Mouse (Mus musculus) stomach, postnatal 0 days (tissue): ENCODE measurements around the gene Lrrc61. TPM values are rescaled to one million over a fixed set of nuclear protein-coding genes. Genes with fewer than 3 reads are reported as not detected.
A peak's percentile ranks its signal among the peaks of the same experiment; 100 is the strongest.

Experiments used
- ATAC-seq: fragments of 200-750 bp; cut with Nextera tagmentation; 2 replicates; pipeline ENCODE4 v1.8.0; 2017; ENCODE audit not compliant: low FRiP score, low TSS enrichment
- DNase-seq: peaks from one replicate; pipeline ENCODE4 v3.0.0-alpha.2; 2016; ENCODE audit warnings: low spot score
- H3K27ac ChIP-seq: fragments of 300-500 bp; sonication (generic); replicated peaks from 2 replicates; pipeline ENCODE4 v1.5.1; 2014; ENCODE audit warnings: mild to moderate bottlenecking, control low read depth
- H3K27me3 ChIP-seq: fragments of 300-500 bp; sonication (generic); 2 replicates; pipeline ENCODE4 v1.6.1; 2014; ENCODE audit warnings: low read length; ENCODE audit not compliant: control insufficient read depth, insufficient read depth
- H3K36me3 ChIP-seq: fragments of 300-500 bp; sonication (generic); 2 replicates; pipeline ENCODE4 v1.6.1; 2014; ENCODE audit warnings: low read length, mixed read lengths; ENCODE audit not compliant: control insufficient read depth, insufficient read depth
- H3K4me1 ChIP-seq: fragments of 300-500 bp; sonication (generic); replicated peaks from 2 replicates; pipeline ENCODE4 v1.6.1; 2014; ENCODE audit warnings: antibody characterized with exemption; ENCODE audit not compliant: control insufficient read depth, insufficient read depth
- H3K4me2 ChIP-seq: fragments of 300-500 bp; sonication (generic); replicated peaks from 2 replicates; pipeline ENCODE4 v1.6.1; 2014; ENCODE audit warnings: low read depth, mild to moderate bottlenecking, control low read depth, moderate library complexity
- H3K4me3 ChIP-seq: fragments of 300-500 bp; sonication (generic); 2 replicates; pipeline ENCODE4 v1.5.1; 2014; ENCODE audit warnings: low read depth, low read length, control low read depth
- H3K9ac ChIP-seq: fragments of 300-500 bp; sonication (generic); 2 replicates; pipeline ENCODE4 v1.6.1; 2014; ENCODE audit warnings: mild to moderate bottlenecking, low read length, control low read depth, mixed read lengths
- H3K9me3 ChIP-seq: fragments of 300-500 bp; sonication (generic); 2 replicates; pipeline ENCODE4 v1.6.1; 2016; ENCODE audit warnings: low read length; ENCODE audit not compliant: control insufficient read depth
- CTCF ChIP-seq: IDR thresholded peaks from 2 replicates; pipeline ENCODE4 v1.5.1; 2016; ENCODE audit warnings: antibody characterized with exemption, low read depth, mild to moderate bottlenecking, moderate library complexity
- EP300 ChIP-seq: optimal IDR thresholded peaks from 2 replicates; pipeline ENCODE3; 2016; ENCODE audit warnings: antibody characterized with exemption
- WGBS: fragments of 180-500 bp; shearing (Covaris S2); extraction: QIAGEN DNeasy Blood & Tissue Kit; methylation state at CpG from one replicate; pipeline ENCODE4 v1.1.7; 2014; 5-methylcytosine and 5-hydroxymethylcytosine counted together
- polyA plus RNA-seq: library from polyadenylated mRNA; unstranded; fragments of >200 nt; fragmentation: Nextera tagmentation; extraction: Ambion mirVana; gene quantifications from 2 replicates; pipeline ENCODE4 v1.2.1, GENCODE M21; 2015

Gene Lrrc61
- polyA plus RNA-seq, 1 experiment from 2014 or later = 3.9 TPM

- peak; percentile 54 for TF ChIP-seq CTCF
- no peak for TF ChIP-seq EP300
- Histone ChIP-seq H3K9me3 (no peaks in the 10 kb centered on the region), H3K36me3 (peaks cover 11% of the 10 kb centered on the region; the same call in 1 of the 2 replicates), H3K4me1 (no peaks in the 10 kb centered on the region), H3K4me3 (no peak overlapping the region), H3K9ac (no peak overlapping the region), H3K27me3 (no peaks in the 10 kb centered on the region), H3K27ac (no peak overlapping the region), H3K4me2 (no peak overlapping the region)
- no peak for DNase-seq
- WGBS = 83% methylated on average over 14 of the region's 14 CpGs
- no peak for ATAC-seq
These were observed 25.3 kb upstream of the Lrrc61 start for GRCm38 (mm10) chr6:48529261-48529660.

GRCm38 (mm10) chr6:48529871-48530440 is 24.6 kb upstream of the Lrrc61 start:
- ATAC-seq (no peak), DNase-seq (no peak)
- Histone ChIP-seq H3K4me1 (no peaks in the 10 kb centered on the region), H3K27me3 (no peaks in the 10 kb centered on the region), H3K4me3 (no peak overlapping the region), H3K4me2 (no peak overlapping the region), H3K27ac (no peak overlapping the region), H3K9ac (no peak overlapping the region), H3K36me3 (peaks cover 11% of the 10 kb centered on the region; the same call in 1 of the 2 replicates), H3K9me3 (no peaks in the 10 kb centered on the region)
- no peak for TF ChIP-seq EP300
- TF ChIP-seq CTCF = no peak
- 82% methylated on average over 16 of the region's 16 CpGs for WGBS

- peaks cover 11% of the 10 kb centered on the region; the same call in 1 of the 2 replicates for H3K36me3 ChIP-seq
- H3K4me2 ChIP-seq = no peak overlapping the region
- no peak overlapping the region for H3K4me3 ChIP-seq
- TF ChIP-seq EP300 (no peak), CTCF (no peak)
- 61% methylated on average over 2 of the region's 2 CpGs for WGBS
- H3K27me3 ChIP-seq = no peaks in the 10 kb centered on the region
- H3K27ac ChIP-seq = no peak overlapping the region
- no peaks in the 10 kb centered on the region for H3K9me3 ChIP-seq
- H3K4me1 ChIP-seq = no peaks in the 10 kb centered on the region
- H3K9ac ChIP-seq = no peak overlapping the region
- ATAC-seq = no peak
- no peak for DNase-seq
These were observed 23.7 kb upstream of the Lrrc61 start for GRCm38 (mm10) chr6:48530862-48531261.

- ATAC-seq (no peak), DNase-seq (no peak)
- H3K9me3 ChIP-seq = no peaks in the 10 kb centered on the region
- H3K4me2 ChIP-seq = no peak overlapping the region
- WGBS = 79% methylated on average over 2 of the region's 2 CpGs
- H3K27ac ChIP-seq = no peak overlapping the region
- H3K36me3 ChIP-seq = 0 out of 2 replicates have a peak, but pooled peaks cover 11% of the 10 kb centered on the region
- TF ChIP-seq CTCF = no peak
- no peak for TF ChIP-seq EP300
- H3K27me3 ChIP-seq = no peaks in the 10 kb centered on the region
- H3K4me1 ChIP-seq = peaks cover 4% of the 10 kb centered on the region; the same call in 1 of the 2 replicates
- H3K9ac ChIP-seq = no peak overlapping the region
- H3K4me3 ChIP-seq = no peak overlapping the region
These were observed 21.1 kb upstream of the Lrrc61 start for GRCm38 (mm10) chr6:48533475-48533874.

- 0 out of 2 replicates have a peak, but pooled peaks cover 5% of the 10 kb centered on the region for H3K36me3 ChIP-seq
- no peak overlapping the region for H3K4me2 ChIP-seq
- no peak for ATAC-seq
- DNase-seq = no peak
- peaks cover 4% of the 10 kb centered on the region; the same call in 1 of the 2 replicates for H3K4me1 ChIP-seq
- H3K27me3 ChIP-seq = no peaks in the 10 kb centered on the region
- no peak overlapping the region for H3K9ac ChIP-seq
- WGBS = 83% methylated on average over 8 of the region's 8 CpGs
- H3K9me3 ChIP-seq = no peaks in the 10 kb centered on the region
- TF ChIP-seq EP300 (no peak), CTCF (no peak)
- H3K4me3 ChIP-seq = no peak overlapping the region
- H3K27ac ChIP-seq = no peak overlapping the region
These were observed 19.7 kb upstream of the Lrrc61 start for GRCm38 (mm10) chr6:48534913-48535312.

- H3K4me3 ChIP-seq = no peak overlapping the region
- peaks cover 4% of the 10 kb centered on the region; the same call in 1 of the 2 replicates for H3K4me1 ChIP-seq
- TF ChIP-seq CTCF (no peak), EP300 (no peak)
- 0 out of 2 replicates have a peak, but pooled peaks cover 5% of the 10 kb centered on the region for H3K36me3 ChIP-seq
- WGBS = 60% methylated on average over 4 of the region's 4 CpGs
- DNase-seq (no peak), ATAC-seq (no peak)
- H3K27me3 ChIP-seq = no peaks in the 10 kb centered on the region
- no peak overlapping the region for H3K27ac ChIP-seq
- H3K4me2 ChIP-seq = no peak overlapping the region
- H3K9ac ChIP-seq = no peak overlapping the region
- no peaks in the 10 kb centered on the region for H3K9me3 ChIP-seq
These were observed 18.5 kb upstream of the Lrrc61 start for GRCm38 (mm10) chr6:48536091-48536490.
